18 mouse cellular contexts compared by ENCODE assay signal in genomic region chr14:73169926-73170844, GRCm38 (mm10). TPM values are rescaled to one million over a fixed set of nuclear protein-coding genes. Genes with fewer than 3 reads are reported as not detected.
DNase-seq lines count a peak whose midpoint lies in the region; ATAC-seq and TF ChIP-seq lines count a peak whose summit lies in the region.
"Had no signal": no experiment of that assay in that cellular context is flagged by ENCODE, and none has a peak within 500 bp of the region (broad histone marks: within the 10 kb centered on the region; RNA-seq: fewer than 3 reads in every experiment).

No protein-coding gene starts in this region.

- peak overlapping the region; percentile 26 for H3K27ac ChIP-seq in liver, adult 2 months (replicated peaks; ENCODE audit: insufficient read depth, low read depth, low read length)
- peak overlapping the region; percentile 29; the same call in 1 of the 2 replicates for H3K27ac ChIP-seq in stomach, embryonic 14.5 days (ENCODE audit: low read length)
- H3K27ac ChIP-seq: embryonic facial prominence, embryonic 13.5 days; hindbrain, embryonic 12.5 days; kidney, embryonic 15.5 days; midbrain, embryonic 10.5 days had no signal

- 81% methylated on average over 13 of the region's 13 CpGs for WGBS in liver, adult 2 months
- 81% methylated on average over 13 of the region's 13 CpGs for WGBS in stomach, embryonic 14.5 days

- H3K36me3 ChIP-seq in liver, adult 2 months (ENCODE audit: control insufficient read depth, insufficient read depth, low read length), result peaks cover 16% of the 10 kb centered on the region; the same call in 1 of the 2 replicates
- peaks cover 36% of the 10 kb centered on the region for H3K36me3 ChIP-seq in stomach, embryonic 14.5 days (ENCODE audit: control insufficient read depth, insufficient read depth, low read length)

- TF ChIP-seq POLR2A in liver, adult 2 months (IDR thresholded peaks at IDR 0.05; ENCODE audit: extremely low read depth, insufficient read depth, low read length), result no peak

- DNase-seq in adrenal gland, adult 2 months, result peak; percentile 39
- DNase-seq in adrenal gland, postnatal 4 days (ENCODE audit: low spot score in 2 of 2), result no peak
- DNase-seq in liver, adult 2 months (ENCODE audit: extremely low read depth, low read depth, low spot score), result peak; percentile 84
- DNase-seq in liver, result no peak
- DNase-seq in brain, adult 2 months (ENCODE audit: low read depth, low spot score), result peak; percentile 32
- DNase-seq in embryo, embryonic 10.5 days (ENCODE audit: low spot score), result no peak
- DNase-seq in urinary bladder, adult 2 months (ENCODE audit: low spot score), result no peak
- DNase-seq: cerebellum, adult 11 months; layer of hippocampus, adult 9-11 months; retina, postnatal 1 day; thymus, postnatal 4 days had no signal

- H3K9me3 ChIP-seq in stomach, embryonic 14.5 days (ENCODE audit: control insufficient read depth, low read depth, low read length), result no peaks in the 10 kb centered on the region
- H3K9me3 ChIP-seq: embryonic facial prominence, embryonic 13.5 days; forebrain, embryonic 10.5 days; hindbrain, embryonic 12.5 days; kidney, embryonic 15.5 days; midbrain, embryonic 10.5 days had no signal

- no peaks in the 10 kb centered on the region for H3K79me2 ChIP-seq in liver, adult 2 months (ENCODE audit: control insufficient read depth, insufficient read depth, low read length)

- H3K9ac ChIP-seq in liver, adult 2 months (ENCODE audit: low read depth, low read length), result no peak overlapping the region
- H3K9ac ChIP-seq in stomach, embryonic 14.5 days (replicated peaks; ENCODE audit: low read depth, low read length), result no peak overlapping the region
- H3K9ac ChIP-seq: embryonic facial prominence, embryonic 13.5 days; hindbrain, embryonic 12.5 days; kidney, embryonic 15.5 days had no signal

- H3K27me3 ChIP-seq in liver, adult 2 months (ENCODE audit: control insufficient read depth, insufficient read depth, low read length), result no peaks in the 10 kb centered on the region
- H3K27me3 ChIP-seq in stomach, embryonic 14.5 days (ENCODE audit: control insufficient read depth, insufficient read depth, low read length), result no peaks in the 10 kb centered on the region
- H3K27me3 ChIP-seq: embryonic facial prominence, embryonic 13.5 days; hindbrain, embryonic 12.5 days; kidney, embryonic 15.5 days had no signal

- H3K4me3 ChIP-seq in liver, adult 2 months (ENCODE audit: insufficient read depth, low read depth, low read length), result no peak overlapping the region
- H3K4me3 ChIP-seq in stomach, embryonic 14.5 days (ENCODE audit: low read depth, low read length), result no peak overlapping the region
- H3K4me3 ChIP-seq: embryonic facial prominence, embryonic 13.5 days; forebrain, embryonic 10.5 days; hindbrain, embryonic 12.5 days; kidney, embryonic 15.5 days; midbrain, embryonic 10.5 days had no signal

- no peak overlapping the region for H3K4me2 ChIP-seq in stomach, embryonic 14.5 days (replicated peaks; ENCODE audit: low read depth, low read length)
- H3K4me2 ChIP-seq: embryonic facial prominence, embryonic 13.5 days; hindbrain, embryonic 12.5 days; kidney, embryonic 15.5 days had no signal

- TF ChIP-seq CTCF in liver, adult 2 months (IDR thresholded peaks at IDR 0.05; ENCODE audit: low read depth, low read length), result no peak

- ATAC-seq in stomach, embryonic 14.5 days (ENCODE audit: insufficient number of reproducible peaks, insufficient read depth, low FRiP score, low read depth), result no peak
- ATAC-seq: lung, postnatal 0 days had no signal

- H3K4me1 ChIP-seq in liver, adult 2 months (ENCODE audit: control insufficient read depth, insufficient read depth, low read length), result peaks cover 34% of the 10 kb centered on the region
- H3K4me1 ChIP-seq in stomach, embryonic 14.5 days (ENCODE audit: control insufficient read depth, insufficient read depth, low read length), result no peaks in the 10 kb centered on the region
- H3K4me1 ChIP-seq: hindbrain, embryonic 12.5 days; kidney, embryonic 15.5 days had no signal

RNA-seq across cellular contexts. Expression of gene Rcbtb2, which starts 47.3 kb away (rescaled TPM):
- 10 to 100 TPM; 28.6 to 34.3 TPM for total RNA-seq in adrenal gland, adult 2 months (2021)
- polyA plus RNA-seq in adrenal gland, adult 2 months (2012; rRNA removed), result 30.7 and 39.4 TPM in 2 replicates
- total RNA-seq in adrenal gland, postnatal 4 days (2021), result 10 to 100 TPM; 47.0 to 48.8 TPM
- 30.3 and 32.6 TPM in 2 replicates for total RNA-seq in liver, adult 2 months (2014; rRNA removed)
- polyA plus RNA-seq in liver, adult 2 months (2012; rRNA removed), result 26.0 and 28.0 TPM in 2 replicates
- 95.7 and 106 TPM in 2 replicates for polyA plus RNA-seq in stomach, embryonic 14.5 days (2014; fragmentation: Nextera tagmentation; extraction: Ambion mirVana)
- 41.3 and 47.1 TPM in 2 replicates for polyA plus RNA-seq in urinary bladder, adult 2 months (2012; rRNA removed)

Comparison
In these comparisons a context has a peak if more than half of its experiments do, and no peak if none do; other contexts are left out.
1. DNase-seq: peak in adrenal gland, adult 2 months (single experiment), liver, adult 2 months (single experiment) and brain, adult 2 months (single experiment); none in adrenal gland, postnatal 4 days (0 of 2), liver (single experiment), embryo, embryonic 10.5 days (single experiment) and urinary bladder, adult 2 months (single experiment).